Mouse (Mus musculus): ENCODE measurements around the gene Lclat1.

GRCm38 (mm10) chr17:73091368-73091767 is 16.4 kb upstream of the Lclat1 start:
- no peak for TF ChIP-seq CTCF (IDR thresholded peaks at IDR 0.05; ENCODE audit: low read depth, low read length)
- TF ChIP-seq POLR2A (IDR thresholded peaks at IDR 0.05; ENCODE audit: borderline replicate concordance, low read depth, low read length): no peak

Measured in bone marrow macrophage, adult 2 months (primary cell).